ENCODE assay signal across 9 mouse cellular contexts in genomic region chr4:123460595-123461272, GRCm38 (mm10).
DNase-seq lines count a peak whose midpoint lies in the region; ATAC-seq and TF ChIP-seq lines count a peak whose summit lies in the region.
"Had no signal": no experiment of that assay in that cellular context is flagged by ENCODE, and none has a peak within 500 bp of the region (broad histone marks: within the 10 kb centered on the region; RNA-seq: fewer than 3 reads in every experiment).

No protein-coding gene starts in this region.

- H3K4me2 ChIP-seq in hindbrain, postnatal 0 days (ENCODE audit: low read depth, low read length), result no peak overlapping the region
- no peak overlapping the region for H3K4me2 ChIP-seq in hindbrain, embryonic 14.5 days (replicated peaks)
- no peak overlapping the region for H3K4me2 ChIP-seq in hindbrain, embryonic 13.5 days
- H3K4me2 ChIP-seq: midbrain, embryonic 11.5 days had no signal

- DNase-seq in hindbrain, postnatal 0 days (ENCODE audit: low spot score), result peak; percentile 12
- DNase-seq in hindbrain, embryonic 14.5 days (ENCODE audit: low spot score), result no peak
- peak; percentile 22 for DNase-seq in 416B (ENCODE audit: low read depth)
- DNase-seq in R1 (ENCODE audit: low read depth, low spot score), result peak; percentile 46
- peak; percentile 22 to 55 for DNase-seq in kidney, postnatal 36 days
- DNase-seq in cerebellum, postnatal 36 days, result no peak

- no peak overlapping the region for H3K27ac ChIP-seq in hindbrain, postnatal 0 days
- no peak overlapping the region for H3K27ac ChIP-seq in hindbrain, embryonic 14.5 days
- no peak overlapping the region for H3K27ac ChIP-seq in hindbrain, embryonic 13.5 days

- TF ChIP-seq CTCF in hindbrain, postnatal 0 days (IDR thresholded peaks at IDR 0.05; ENCODE audit: low read depth), result peak; percentile 49

- no peaks in the 10 kb centered on the region for H3K4me1 ChIP-seq in hindbrain, postnatal 0 days (ENCODE audit: insufficient read depth, low read length)
- no peaks in the 10 kb centered on the region for H3K4me1 ChIP-seq in hindbrain, embryonic 14.5 days (replicated peaks; ENCODE audit: control insufficient read depth, insufficient read depth, low read length)
- no peaks in the 10 kb centered on the region for H3K4me1 ChIP-seq in hindbrain, embryonic 13.5 days (replicated peaks)

- WGBS in hindbrain, postnatal 0 days, result 78% methylated on average over 8 of the region's 8 CpGs
- 82% methylated on average over 8 of the region's 8 CpGs for WGBS in hindbrain, embryonic 14.5 days
- WGBS in hindbrain, embryonic 13.5 days, result 90% methylated on average over 8 of the region's 8 CpGs

- no peak for ATAC-seq in hindbrain, postnatal 0 days
- ATAC-seq in hindbrain, embryonic 14.5 days (ENCODE audit: low FRiP score), result no peak
- no peak for ATAC-seq in erythroid progenitor cell, adult 5-6 weeks (replicated peaks; ENCODE audit: low FRiP score, poor library complexity, severe bottlenecking)
- no peak for ATAC-seq in hindbrain, embryonic 13.5 days (ENCODE audit: low FRiP score)

- no peak overlapping the region for H3K9ac ChIP-seq in hindbrain, postnatal 0 days (replicated peaks; ENCODE audit: low read length)
- no peak overlapping the region for H3K9ac ChIP-seq in hindbrain, embryonic 14.5 days
- no peak overlapping the region for H3K9ac ChIP-seq in hindbrain, embryonic 13.5 days

- H3K36me3 ChIP-seq in hindbrain, postnatal 0 days (ENCODE audit: insufficient read depth, low read length), result peaks cover 80% of the 10 kb centered on the region
- H3K36me3 ChIP-seq in hindbrain, embryonic 14.5 days (replicated peaks; ENCODE audit: control insufficient read depth, insufficient read depth), result peaks cover 97% of the 10 kb centered on the region
- peaks cover 93% of the 10 kb centered on the region for H3K36me3 ChIP-seq in hindbrain, embryonic 13.5 days

- H3K4me3 ChIP-seq in hindbrain, postnatal 0 days (ENCODE audit: low read length), result no peak overlapping the region
- H3K4me3 ChIP-seq in hindbrain, embryonic 14.5 days (replicated peaks; ENCODE audit: low read length), result no peak overlapping the region
- no peak overlapping the region for H3K4me3 ChIP-seq in hindbrain, embryonic 13.5 days

- H3K27me3 ChIP-seq in hindbrain, postnatal 0 days (ENCODE audit: insufficient read depth, low read length), result no peaks in the 10 kb centered on the region
- H3K27me3 ChIP-seq in hindbrain, embryonic 14.5 days (ENCODE audit: control insufficient read depth, insufficient read depth, low read length), result no peaks in the 10 kb centered on the region
- no peaks in the 10 kb centered on the region for H3K27me3 ChIP-seq in hindbrain, embryonic 13.5 days

- H3K9me3 ChIP-seq in hindbrain, postnatal 0 days (ENCODE audit: low read length), result no peaks in the 10 kb centered on the region
- H3K9me3 ChIP-seq in hindbrain, embryonic 14.5 days (ENCODE audit: control insufficient read depth, low read length), result no peaks in the 10 kb centered on the region
- H3K9me3 ChIP-seq in hindbrain, embryonic 13.5 days, result no peaks in the 10 kb centered on the region

Comparison
In these comparisons a context has a peak if more than half of its experiments do, and no peak if none do; other contexts are left out.
1. DNase-seq: peak in hindbrain, postnatal 0 days (single experiment), 416B (single experiment), R1 (single experiment) and kidney, postnatal 36 days (2 of 2); none in hindbrain, embryonic 14.5 days (single experiment) and cerebellum, postnatal 36 days (0 of 2).